Mouse (Mus musculus) lung, postnatal 4 days (tissue): ENCODE measurements around the gene Lum.

Experiments used
- DNase-seq, 2 experiments: peaks; one replicate each; pipeline ENCODE4 v3.0.0; 2021

Lum gene

GRCm38 (mm10) chr10:97564957-97565856 lies at the start of gene Lum:
TSS of gene Lum (plus strand) at chr10:97565128.
- no peak for DNase-seq

- no peak for DNase-seq
Observed at GRCm38 (mm10) chr10:97523366-97523765, 41.6 kb upstream of the Lum start.

GRCm38 (mm10) chr10:97535697-97536096 lies 29.2 kb upstream of the Lum start:
- DNase-seq, result no peak

GRCm38 (mm10) chr10:97536921-97537320 lies 28.0 kb upstream of the Lum start:
- peak in 1 of 2 experiments; percentile 9 for DNase-seq

- DNase-seq, result no peak
Observed at GRCm38 (mm10) chr10:97538202-97538601, 26.7 kb upstream of the Lum start.

- no peak for DNase-seq
Observed at GRCm38 (mm10) chr10:97547740-97548139, 17.2 kb upstream of the Lum start.

GRCm38 (mm10) chr10:97567489-97568135 lies 2.7 kb downstream of the Lum start:
- DNase-seq, result peak in 1 of 2 experiments; percentile 19

- no peak for DNase-seq
Observed at GRCm38 (mm10) chr10:97582543-97583231, 17.8 kb downstream of the Lum start.

- DNase-seq, result no peak
Observed at GRCm38 (mm10) chr10:97584176-97584575, 19.2 kb downstream of the Lum start.

- DNase-seq, result no peak
Observed at GRCm38 (mm10) chr10:97587159-97587558, 22.2 kb downstream of the Lum start.

- no peak for DNase-seq
Observed at GRCm38 (mm10) chr10:97589574-97589973, 24.6 kb downstream of the Lum start.

GRCm38 (mm10) chr10:97591036-97591435 lies 26.1 kb downstream of the Lum start:
- DNase-seq, result no peak

GRCm38 (mm10) chr10:97591685-97592084 lies 26.8 kb downstream of the Lum start:
- DNase-seq, result no peak

- no peak for DNase-seq
Observed at GRCm38 (mm10) chr10:97595680-97596079, 30.8 kb downstream of the Lum start.

GRCm38 (mm10) chr10:97601744-97602143 lies 36.8 kb downstream of the Lum start:
- no peak for DNase-seq

- no peak for DNase-seq
Observed at GRCm38 (mm10) chr10:97603256-97603655, 38.3 kb downstream of the Lum start.

- DNase-seq, result no peak
Observed at GRCm38 (mm10) chr10:97606579-97606978, 41.7 kb downstream of the Lum start, which contains the start of gene Kera. TSS of gene Kera (plus strand) at chr10:97606879.
